Mouse (Mus musculus) CH12.LX (cell line): ENCODE measurements around the gene Ran. TPM values are rescaled to one million over a fixed set of nuclear protein-coding genes. Genes with fewer than 3 reads are reported as not detected.

Source experiments
- DNase-seq: peaks from one replicate; pipeline ENCODE4 v3.0.0-alpha.2; 2013; ENCODE audit errors: extremely low read depth
- H3K27ac ChIP-seq: 2 replicates; pipeline ENCODE4 v1.5.1; 2012; ENCODE audit warnings: low read depth, mild to moderate bottlenecking, control low read depth, moderate library complexity; ENCODE audit not compliant: insufficient read depth
- H3K27me3 ChIP-seq: replicated peaks from 2 replicates; pipeline ENCODE3; 2012; ENCODE audit warnings: inconsistent platforms
- H3K36me3 ChIP-seq, 2 experiments: replicated peaks in 1 of 2; 2 replicates each; pipeline versions ENCODE3 to v1.6.1; 2012; ENCODE audit warnings: inconsistent platforms in 1 of 2, low read length in 1 of 2, mild to moderate bottlenecking in 1 of 2, mixed read lengths in 1 of 2, moderate library complexity in 1 of 2; ENCODE audit not compliant: control insufficient read depth in 1 of 2, insufficient read depth in 1 of 2
- H3K4me1 ChIP-seq, 2 experiments: 2 replicates each; pipeline ENCODE4 v1.6.1; 2012; ENCODE audit warnings: inconsistent platforms in 1 of 2, moderate library complexity in 1 of 2; ENCODE audit not compliant: insufficient read depth in 2 of 2, control insufficient read depth in 1 of 2
- H3K4me2 ChIP-seq: 2 replicates; pipeline ENCODE4 v1.6.1; 2012; ENCODE audit warnings: low read depth, mild to moderate bottlenecking, control low read depth; ENCODE audit not compliant: poor library complexity, insufficient read depth, severe bottlenecking
- H3K4me3 ChIP-seq, 3 experiments: fragments of 150-350 bp in 1 of 3; sonication (generic) in 1 of 3; replicated peaks in 1 of 3; 2 replicates each; pipeline versions ENCODE3 to v1.5.1; 2011 to 2012; ENCODE audit warnings: low read depth in 2 of 3, low read length in 2 of 3, mild to moderate bottlenecking in 2 of 3, moderate library complexity in 2 of 3, control low read depth in 1 of 3, improper control_type of control experiment in 1 of 3, inconsistent platforms in 1 of 3, mixed read lengths in 1 of 3; ENCODE audit not compliant: poor library complexity in 1 of 3
- H3K79me2 ChIP-seq: replicated peaks from 2 replicates; pipeline ENCODE4 v1.6.1; 2012; ENCODE audit warnings: mild to moderate bottlenecking, moderate library complexity; ENCODE audit not compliant: control insufficient read depth, poor library complexity, insufficient read depth, severe bottlenecking; ENCODE audit errors: extremely low read depth
- H3K9ac ChIP-seq: 2 replicates; pipeline ENCODE4 v1.6.1; 2012; ENCODE audit warnings: low read depth, mild to moderate bottlenecking, control low read depth, moderate library complexity; ENCODE audit not compliant: insufficient read depth
- H3K9me3 ChIP-seq: replicated peaks from 2 replicates; pipeline ENCODE3; 2012; ENCODE audit warnings: low read length, inconsistent platforms, mixed read lengths
- BHLHE40 ChIP-seq: IDR thresholded peaks from 2 replicates; pipeline ENCODE4 v1.6.1; 2011; ENCODE audit warnings: mild to moderate bottlenecking, low read depth, low read length, improper control_type of control experiment
- CHD2 ChIP-seq: IDR thresholded peaks from 2 replicates; pipeline ENCODE4 v1.6.1; 2011; ENCODE audit warnings: low read length, improper control_type of control experiment
- CTCF ChIP-seq, 2 experiments: IDR thresholded peaks in 1 of 2; conservative IDR thresholded peaks in 1 of 2; 2 replicates each; pipeline ENCODE4 v1.5.1; 2011 to 2012; ENCODE audit warnings: low read depth in 2 of 2, low read length in 2 of 2, improper control_type of control experiment in 1 of 2, inconsistent platforms in 1 of 2, mild to moderate bottlenecking in 1 of 2, moderate library complexity in 1 of 2
- ELF1 ChIP-seq: IDR thresholded peaks from 2 replicates; pipeline ENCODE4 v1.6.1; 2014; ENCODE audit warnings: low read depth, mild to moderate bottlenecking, inconsistent platforms, low read length, improper control_type of control experiment
- EP300 ChIP-seq: IDR thresholded peaks from 2 replicates; pipeline ENCODE4 v1.6.1; 2011; ENCODE audit warnings: low read length, improper control_type of control experiment
- GABPA ChIP-seq: IDR thresholded peaks from 2 replicates; pipeline ENCODE4 v1.6.1; 2012; ENCODE audit warnings: low read depth, low read length, improper control_type of control experiment, inconsistent platforms; ENCODE audit not compliant: insufficient replicate concordance
- JUN ChIP-seq: IDR thresholded peaks from 2 replicates; pipeline ENCODE4 v1.6.1; 2011; ENCODE audit warnings: low read depth, mild to moderate bottlenecking, low read length, improper control_type of control experiment, moderate library complexity; ENCODE audit not compliant: insufficient read depth
- JUND ChIP-seq: conservative IDR thresholded peaks from 2 replicates; pipeline ENCODE4 v1.6.1; 2011; ENCODE audit warnings: low read depth, low read length, improper control_type of control experiment
- MAFK ChIP-seq: IDR thresholded peaks from 2 replicates; pipeline ENCODE4 v1.6.1; 2011; ENCODE audit warnings: low read length, improper control_type of control experiment; ENCODE audit not compliant: insufficient replicate concordance
- MAX ChIP-seq: IDR thresholded peaks from 2 replicates; pipeline ENCODE4 v1.6.1; 2011; ENCODE audit warnings: low read length, improper control_type of control experiment
- MAZ ChIP-seq: IDR thresholded peaks from 2 replicates; pipeline ENCODE4 v1.6.1; 2012; ENCODE audit warnings: low read depth, mild to moderate bottlenecking, inconsistent platforms, low read length, improper control_type of control experiment, moderate library complexity
- MYC ChIP-seq: IDR thresholded peaks from 2 replicates; pipeline ENCODE4 v1.6.1; 2011; ENCODE audit warnings: low read depth, mild to moderate bottlenecking, improper control_type of control experiment, low read length
- NRF1 ChIP-seq: IDR thresholded peaks from 2 replicates; pipeline ENCODE4 v1.6.1; 2014; ENCODE audit warnings: low read depth, mild to moderate bottlenecking, inconsistent platforms, low read length, improper control_type of control experiment, moderate library complexity
- PAX5 ChIP-seq: IDR thresholded peaks from 2 replicates; pipeline ENCODE4 v1.6.1; 2012; ENCODE audit warnings: low read length, inconsistent platforms, mixed read lengths
- POLR2A ChIP-seq: IDR thresholded peaks from 2 replicates; pipeline ENCODE4 v1.6.1; 2011; ENCODE audit warnings: low read depth, mild to moderate bottlenecking, improper control_type of control experiment, low read length
- RAD21 ChIP-seq: IDR thresholded peaks from 2 replicates; pipeline ENCODE4 v1.6.1; 2011; ENCODE audit warnings: low read depth, mild to moderate bottlenecking, low read length, improper control_type of control experiment, moderate library complexity
- SIN3A ChIP-seq: IDR thresholded peaks from 2 replicates; pipeline ENCODE4 v1.6.1; 2012; ENCODE audit warnings: low read length, improper control_type of control experiment, inconsistent platforms
- SMC3 ChIP-seq: IDR thresholded peaks from 2 replicates; pipeline ENCODE4 v1.6.1; 2011; ENCODE audit warnings: low read depth, low read length, improper control_type of control experiment
- TBP ChIP-seq: conservative IDR thresholded peaks from 2 replicates; pipeline ENCODE4 v1.6.1; 2011; ENCODE audit warnings: low read depth, low read length, improper control_type of control experiment
- TCF12 ChIP-seq: IDR thresholded peaks from 2 replicates; pipeline ENCODE4 v1.6.1; 2014; ENCODE audit warnings: low read depth, mild to moderate bottlenecking, inconsistent platforms, low read length, improper control_type of control experiment
- UBTF ChIP-seq: IDR thresholded peaks from 2 replicates; pipeline ENCODE4 v1.6.1; 2012; ENCODE audit warnings: low read depth, mild to moderate bottlenecking, inconsistent platforms, low read length, improper control_type of control experiment, moderate library complexity
- USF1 ChIP-seq: IDR thresholded peaks from 2 replicates; pipeline ENCODE4 v1.6.1; 2014; ENCODE audit warnings: low read depth, mild to moderate bottlenecking, inconsistent platforms, low read length, improper control_type of control experiment
- ZC3H11A ChIP-seq: IDR thresholded peaks from 2 replicates; pipeline ENCODE4 v1.6.1; 2012; ENCODE audit warnings: low read depth, mild to moderate bottlenecking, inconsistent platforms, low read length, improper control_type of control experiment
- ZMIZ1 ChIP-seq: IDR thresholded peaks from 2 replicates; pipeline ENCODE4 v1.6.1; 2012; ENCODE audit warnings: low read depth, mild to moderate bottlenecking, inconsistent platforms, low read length, improper control_type of control experiment
- ZNF384 ChIP-seq: IDR thresholded peaks from 2 replicates; pipeline ENCODE4 v1.6.1; 2012; ENCODE audit warnings: low read depth, low read length, improper control_type of control experiment, inconsistent platforms
- dilution Hi-C: fragments of 300-500 bp; cut with MboI; formaldehyde crosslinking; loops from 2 replicates; pipeline ENCODE4 v1.14.3; 2020; ENCODE audit warnings: low sequenced_read_pairs; ENCODE audit not compliant: extremely low pct_unique_long_range_greater_than_20kb, extremely low pct_ligation_motif_present
- in situ Hi-C: fragments of 300-500 bp; cut with MboI; formaldehyde crosslinking; loops from 3 replicates; pipeline ENCODE4 v1.14.3; 2019; ENCODE audit warnings: low sequenced_read_pairs, low pct_ligation_motif_present, low pct_unique_long_range_greater_than_20kb, mixed read lengths
- polyA plus RNA-seq: library from polyadenylated mRNA; unstranded; fragments of >175 nt; gene quantifications from 2 replicates; pipeline ENCODE4 v1.2.1, GENCODE M21; 2012; ENCODE audit warnings: low read depth; ENCODE audit not compliant: insufficient read length
- total RNA-seq, 2 experiments: library from RNA; depleted of rRNA; stranded (reverse); fragments of 300-350 nt in 1 of 2; fragments of >200 nt in 1 of 2; gene quantifications; 2 replicates each; pipeline ENCODE4 v1.2.3; 2012 to 2014

Ran gene
- total and polyA plus RNA-seq, 3 experiments: 847 to 1,512 (median 1,083) TPM

GRCm38 (mm10) chr5:129015020-129015419 is 4.8 kb upstream of the Ran start:
- no peaks in the 10 kb centered on the region for H3K27me3 ChIP-seq
- H3K9me3 ChIP-seq: no peaks in the 10 kb centered on the region
- H3K36me3 ChIP-seq: no peaks in the 10 kb centered on the region
- no peak overlapping the region for H3K27ac ChIP-seq
- dilution Hi-C loops: no loop called here
- no peak overlapping the region for H3K4me2 ChIP-seq
- TF ChIP-seq GABPA (no peak), UBTF (no peak), ELF1 (no peak), JUND (no peak), MAZ (no peak), CHD2 (no peak), ZNF384 (no peak), PAX5 (no peak), MYC (no peak), ZMIZ1 (no peak), JUN (no peak), NRF1 (no peak), MAX (no peak), ZC3H11A (no peak), RAD21 (no peak), POLR2A (no peak), TCF12 (no peak), MAFK (no peak)
- no peak for DNase-seq
- peaks cover 16 to 29% of the 10 kb centered on the region in 2 experiments for H3K4me1 ChIP-seq
- no peak overlapping the region for H3K9ac ChIP-seq
- in situ Hi-C loops: loop anchor here (25.0 kb wide), 1 partner anchor 1403 kb away; no protein-coding TSS in a partner anchor
- H3K4me3 ChIP-seq: no peak overlapping the region
- H3K79me2 ChIP-seq: no peaks in the 10 kb centered on the region

GRCm38 (mm10) chr5:129015540-129015939 is 4.3 kb upstream of the Ran start:
- peaks cover 5% of the 10 kb centered on the region for H3K79me2 ChIP-seq
- no peak for TF ChIP-seq SMC3
- TF ChIP-seq SIN3A: no peak
- TF ChIP-seq BHLHE40: no peak
- TF ChIP-seq TCF12: no peak
- TF ChIP-seq USF1: no peak
- TF ChIP-seq JUN: no peak
- no peak for TF ChIP-seq CTCF (conservative IDR thresholded peaks at IDR 0.05 in 1 of 2, IDR thresholded peaks at IDR 0.05 in 1 of 2; ENCODE audit: low read depth in 2 of 2, low read length in 2 of 2)
- TF ChIP-seq RAD21: no peak
- no peak for TF ChIP-seq GABPA
- no peak for TF ChIP-seq TBP
- no peak for TF ChIP-seq EP300
- no peak for TF ChIP-seq MAFK
- H3K4me3 ChIP-seq: no peak overlapping the region
- no peaks in the 10 kb centered on the region for H3K36me3 ChIP-seq
- H3K27me3 ChIP-seq: no peaks in the 10 kb centered on the region
- dilution Hi-C loops (no loop called here), in situ Hi-C loops (loop anchor here (25.0 kb wide), 1 partner anchor 1403 kb away; no protein-coding TSS in a partner anchor)
- no peak overlapping the region for H3K27ac ChIP-seq
- H3K9ac ChIP-seq: no peak overlapping the region
- H3K9me3 ChIP-seq: no peaks in the 10 kb centered on the region
- H3K4me2 ChIP-seq: no peak overlapping the region
- H3K4me1 ChIP-seq: peaks cover 16 to 29% of the 10 kb centered on the region in 2 experiments
- DNase-seq: no peak
